Mouse (Mus musculus) forebrain, postnatal 0 days (tissue): Measurements from ENCODE around the gene Platr17. TPM values are rescaled to one million over a fixed set of nuclear protein-coding genes. Genes with fewer than 3 reads are reported as not detected.
A peak's percentile ranks its signal among the peaks of the same experiment; 100 is the strongest.

ENCODE experiments used
- ATAC-seq: fragments of 200-750 bp; cut with Nextera tagmentation; 2 replicates; pipeline ENCODE4 v1.8.0; 2017; ENCODE audit warnings: mild to moderate bottlenecking, moderate library complexity
- DNase-seq: peaks from one replicate; pipeline ENCODE4 v3.0.0-alpha.2; 2015
- H3K27ac ChIP-seq: fragments of 300-500 bp; sonication (generic); 2 replicates; pipeline ENCODE4 v1.5.1; 2014; ENCODE audit warnings: low read depth, mild to moderate bottlenecking, antibody characterized with exemption, low read length, moderate library complexity, mixed read lengths
- H3K27me3 ChIP-seq: fragments of 300-500 bp; sonication (generic); 2 replicates; pipeline ENCODE4 v1.6.1; 2014; ENCODE audit warnings: mild to moderate bottlenecking, low read length, mixed read lengths; ENCODE audit not compliant: insufficient read depth
- H3K36me3 ChIP-seq: fragments of 300-500 bp; sonication (generic); 2 replicates; pipeline ENCODE4 v1.6.1; 2014; ENCODE audit warnings: mild to moderate bottlenecking, moderate library complexity; ENCODE audit not compliant: insufficient read depth
- H3K4me1 ChIP-seq: fragments of 300-500 bp; sonication (generic); 2 replicates; pipeline ENCODE4 v1.6.1; 2014; ENCODE audit warnings: antibody characterized with exemption; ENCODE audit not compliant: insufficient read depth
- H3K4me2 ChIP-seq: fragments of 300-500 bp; sonication (generic); 2 replicates; pipeline ENCODE4 v1.6.1; 2014; ENCODE audit warnings: low read depth, mild to moderate bottlenecking, moderate library complexity
- H3K4me3 ChIP-seq: fragments of 300-500 bp; sonication (generic); 2 replicates; pipeline ENCODE4 v1.5.1; 2014; ENCODE audit warnings: low read depth, low read length, mixed read lengths
- H3K9ac ChIP-seq: fragments of 300-500 bp; sonication (generic); 2 replicates; pipeline ENCODE4 v1.6.1; 2014; ENCODE audit warnings: mild to moderate bottlenecking
- H3K9me3 ChIP-seq: fragments of 300-500 bp; sonication (generic); 2 replicates; pipeline ENCODE4 v1.6.1; 2016; ENCODE audit warnings: low read length
- CTCF ChIP-seq: sonication (generic); IDR thresholded peaks from 2 replicates; pipeline ENCODE4 v1.5.1; 2016; ENCODE audit warnings: antibody characterized with exemption, control low read depth, low read depth
- WGBS: fragments of 180-500 bp; shearing (Covaris S2); extraction: QIAGEN DNeasy Blood & Tissue Kit; methylation state at CpG from one replicate; pipeline ENCODE4 v1.1.7; 2014; 5-methylcytosine and 5-hydroxymethylcytosine counted together
- polyA plus RNA-seq: library from polyadenylated mRNA; unstranded; fragments of >200 nt; fragmentation: Nextera tagmentation; extraction: Ambion mirVana; gene quantifications from 2 replicates; pipeline ENCODE4 v1.2.1, GENCODE M21; 2015
- total RNA-seq: library from RNA; depleted of rRNA; stranded (reverse); fragments of >200 nt; gene quantifications from 2 replicates; pipeline ENCODE4 v1.2.3, GENCODE M21; 2014

The Platr17 gene
- total and polyA plus RNA-seq, 2 experiments from 2014 or later = 2.0 TPM; not detected in 1

- DNase-seq = no peak
Observed at GRCm38 (mm10) chr17:33917656-33918292, 12.8 kb downstream of the Platr17 start.

GRCm38 (mm10) chr17:33918293-33919203, 13.6 kb downstream of the Platr17 start:
- DNase-seq = no peak

More at GRCm38 (mm10) chr17:33917656-33918292, 12.8 kb downstream of the Platr17 start:
- WGBS = 84% methylated on average over 18 of the region's 18 CpGs
- Histone ChIP-seq H3K4me1 (peaks cover 7% of the 10 kb centered on the region; the same call in 1 of the 2 replicates), H3K27ac (no peak overlapping the region), H3K9ac (no peak overlapping the region), H3K4me3 (no peak overlapping the region), H3K9me3 (no peaks in the 10 kb centered on the region), H3K27me3 (no peaks in the 10 kb centered on the region), H3K36me3 (peaks cover 26% of the 10 kb centered on the region), H3K4me2 (no peak overlapping the region)
- ATAC-seq = no peak
- no peak for TF ChIP-seq CTCF

GRCm38 (mm10) chr17:33919351-33920281, 14.7 kb downstream of the Platr17 start:
- H3K4me1 ChIP-seq = peaks cover 7% of the 10 kb centered on the region; the same call in 1 of the 2 replicates
- WGBS = 3% methylated on average over 52 of the region's 52 CpGs
- no peak for DNase-seq
- peaks cover 10% of the 10 kb centered on the region for H3K36me3 ChIP-seq
- H3K4me3 ChIP-seq = peak overlapping the region; percentile 42
- no peaks in the 10 kb centered on the region for H3K27me3 ChIP-seq
- peak overlapping the region; percentile 79 for H3K4me2 ChIP-seq
- H3K9ac ChIP-seq = peak overlapping the region; percentile 51
- H3K27ac ChIP-seq = peak overlapping the region; percentile 29; the same call in 1 of the 2 replicates
- no peak for ATAC-seq
- no peaks in the 10 kb centered on the region for H3K9me3 ChIP-seq
- TF ChIP-seq CTCF = peak; percentile 36

More at GRCm38 (mm10) chr17:33918293-33919203, 13.6 kb downstream of the Platr17 start:
- H3K36me3 ChIP-seq = peaks cover 20% of the 10 kb centered on the region
- H3K9me3 ChIP-seq = no peaks in the 10 kb centered on the region
- no peak overlapping the region for H3K9ac ChIP-seq
- H3K27me3 ChIP-seq = no peaks in the 10 kb centered on the region
- peak overlapping the region; percentile 79 for H3K4me2 ChIP-seq
- no peak overlapping the region for H3K27ac ChIP-seq
- WGBS = 59% methylated on average over 37 of the region's 37 CpGs
- TF ChIP-seq CTCF = no peak
- no peak for ATAC-seq
- H3K4me3 ChIP-seq = no peak overlapping the region
- peaks cover 7% of the 10 kb centered on the region; the same call in 1 of the 2 replicates for H3K4me1 ChIP-seq

DNA sequence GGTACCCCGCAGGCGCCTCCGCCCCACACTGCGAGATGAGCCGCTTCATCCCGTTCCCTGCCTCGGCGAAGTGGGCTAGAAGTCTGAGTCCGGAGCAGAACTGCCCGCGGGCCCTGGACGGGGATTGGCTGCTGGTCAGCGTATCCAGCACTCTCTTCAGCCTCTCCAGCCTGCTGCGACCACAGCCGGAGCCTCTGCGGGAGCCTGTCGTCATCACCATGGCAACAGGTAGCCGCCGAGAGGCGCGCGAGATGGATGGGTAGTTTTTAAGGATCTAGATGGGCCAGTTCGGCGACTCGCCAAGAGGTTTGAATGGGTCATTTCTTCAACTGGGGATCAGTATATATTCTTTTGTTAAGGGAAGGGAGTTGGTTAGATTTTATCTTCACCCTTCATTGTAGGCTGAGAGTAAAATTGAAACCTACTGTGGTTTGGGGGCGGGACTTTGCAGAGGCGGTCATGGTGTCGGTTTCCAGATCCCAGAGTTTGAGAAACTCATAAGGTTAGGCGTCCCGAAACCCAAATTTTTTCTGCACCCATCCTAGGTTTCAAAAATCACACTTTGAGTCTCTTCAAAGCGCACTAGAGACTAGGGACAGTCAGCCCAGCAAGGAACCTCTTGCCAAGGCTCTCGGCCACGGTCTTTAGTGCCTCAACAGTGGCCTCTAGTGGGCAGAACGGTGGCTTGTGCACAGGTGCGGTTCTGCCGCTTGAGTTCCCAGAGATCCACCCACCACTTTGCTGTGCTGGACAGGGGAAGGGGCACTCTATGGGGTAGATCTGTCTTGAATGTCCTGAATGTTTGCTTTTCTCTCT, 15.6 kb downstream of the Platr17 start:
- Histone ChIP-seq H3K4me1 (peaks cover 7% of the 10 kb centered on the region; the same call in 1 of the 2 replicates), H3K4me3 (peak overlapping the region; percentile 42), H3K27ac (peak overlapping the region; percentile 29; the same call in 1 of the 2 replicates), H3K9me3 (no peaks in the 10 kb centered on the region), H3K36me3 (peaks cover 4% of the 10 kb centered on the region; the same call in 1 of the 2 replicates), H3K9ac (peak overlapping the region; percentile 51), H3K27me3 (no peaks in the 10 kb centered on the region), H3K4me2 (peak overlapping the region; percentile 79)
- 1% methylated on average over 36 of the region's 36 CpGs for WGBS
- peak; percentile 80 for TF ChIP-seq CTCF
- ATAC-seq = peak; percentile 25
- DNase-seq = peak; percentile 77

DNA sequence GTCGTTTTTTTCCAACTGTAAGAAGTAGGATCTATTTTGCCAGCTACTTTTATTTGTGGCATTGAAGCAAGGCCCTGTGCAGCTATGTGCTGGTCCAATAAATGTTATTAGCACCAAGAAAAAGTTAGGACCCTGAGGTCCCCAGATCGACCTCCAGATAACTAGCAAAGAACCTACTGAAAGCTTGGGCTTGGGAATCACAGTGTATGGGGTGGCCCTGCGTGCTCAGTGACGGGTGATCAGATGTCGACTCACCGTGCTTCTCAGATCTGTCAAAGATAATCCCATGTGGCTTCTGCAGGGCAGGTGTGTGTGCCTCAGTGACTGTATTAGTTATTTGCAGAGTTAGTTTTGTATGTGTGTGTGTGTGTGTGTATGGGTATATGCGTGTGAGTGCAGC, 16.4 kb downstream of the Platr17 start:
- no peak for TF ChIP-seq CTCF
- Histone ChIP-seq H3K9ac (no peak overlapping the region), H3K4me1 (peaks cover 7% of the 10 kb centered on the region; the same call in 1 of the 2 replicates), H3K27ac (no peak overlapping the region), H3K4me3 (no peak overlapping the region), H3K9me3 (no peaks in the 10 kb centered on the region), H3K27me3 (no peaks in the 10 kb centered on the region), H3K4me2 (no peak overlapping the region), H3K36me3 (peaks cover 6% of the 10 kb centered on the region; the same call in 1 of the 2 replicates)
- ATAC-seq (no peak), DNase-seq (no peak)
- 91% methylated on average over 7 of the region's 7 CpGs for WGBS
